Mouse (Mus musculus): ENCODE results near the gene 1700001C02Rik. TPM values are rescaled to one million over a fixed set of nuclear protein-coding genes. Genes with fewer than 3 reads are reported as not detected.

Gene 1700001C02Rik
- total and polyA plus RNA-seq, 2 experiments, result not detected

DNA sequence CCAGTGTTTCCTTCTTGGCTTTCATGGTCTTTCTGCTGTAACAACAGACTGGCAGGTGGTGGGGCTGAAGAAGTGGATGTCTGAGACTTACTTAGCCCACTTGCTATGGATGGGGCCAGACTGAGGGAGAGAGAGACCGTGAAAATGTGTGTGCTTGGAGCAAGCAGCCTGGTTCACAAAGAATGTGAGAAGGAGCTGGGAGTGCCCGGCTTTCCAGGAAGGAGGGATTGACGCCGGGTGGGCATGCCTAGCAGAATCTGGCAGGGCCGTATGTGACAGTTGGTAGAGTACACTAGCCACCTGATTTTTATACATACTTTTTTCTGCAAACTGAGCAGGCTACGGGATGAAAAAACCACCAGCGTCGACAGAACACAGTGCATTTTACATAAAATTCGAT is 468 bp downstream of the 1700001C02Rik start:
- no peak overlapping the region for H3K9ac ChIP-seq (ENCODE audit: low read depth, low read length)
- no peaks in the 10 kb centered on the region for H3K79me2 ChIP-seq (ENCODE audit: control insufficient read depth, insufficient read depth, low read length)
- no peak overlapping the region for H3K4me3 ChIP-seq (ENCODE audit: insufficient read depth, low read depth, low read length)
- WGBS, result 39% methylated on average over 9 of the region's 9 CpGs
- H3K27ac ChIP-seq (replicated peaks; ENCODE audit: insufficient read depth, low read depth, low read length), result no peak overlapping the region
- DNase-seq (ENCODE audit: extremely low read depth, low read depth, low spot score), result no peak
- peaks cover 10% of the 10 kb centered on the region for H3K27me3 ChIP-seq (ENCODE audit: control insufficient read depth, insufficient read depth, low read length)
- H3K4me1 ChIP-seq (ENCODE audit: control insufficient read depth, insufficient read depth, low read length), result no peaks in the 10 kb centered on the region
- TF ChIP-seq CTCF (IDR thresholded peaks at IDR 0.05; ENCODE audit: low read depth, low read length), result no peak
- TF ChIP-seq POLR2A (IDR thresholded peaks at IDR 0.05; ENCODE audit: extremely low read depth, insufficient read depth, low read length), result no peak
- no peaks in the 10 kb centered on the region for H3K36me3 ChIP-seq (ENCODE audit: control insufficient read depth, insufficient read depth, low read length)

DNA sequence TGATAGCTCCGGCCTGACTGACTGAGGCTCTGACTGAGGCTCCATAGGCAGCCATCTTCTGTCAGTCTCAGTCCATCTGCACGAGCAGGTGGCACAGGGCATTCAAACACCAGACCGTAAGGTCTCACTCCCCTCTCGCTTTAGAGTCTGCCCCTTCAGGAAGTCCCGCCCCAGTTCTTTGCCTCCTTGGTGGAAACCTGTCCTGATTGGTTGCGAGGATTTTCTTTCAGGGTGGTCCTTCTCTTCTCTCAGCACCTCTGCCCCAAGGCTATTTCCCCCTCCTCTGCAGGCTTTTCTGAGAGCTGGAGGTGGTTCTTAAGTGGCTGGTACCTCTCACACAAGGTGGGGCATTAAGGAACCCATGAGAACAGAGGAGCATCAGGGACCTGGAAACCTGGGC is 4.6 kb downstream of the 1700001C02Rik start:
- Histone ChIP-seq H3K4me1 (ENCODE audit: control insufficient read depth, insufficient read depth, low read length) (no peaks in the 10 kb centered on the region), H3K9ac (ENCODE audit: low read depth, low read length) (no peak overlapping the region), H3K36me3 (ENCODE audit: control insufficient read depth, insufficient read depth, low read length) (no peaks in the 10 kb centered on the region), H3K79me2 (ENCODE audit: control insufficient read depth, insufficient read depth, low read length) (no peaks in the 10 kb centered on the region), H3K27ac (replicated peaks; ENCODE audit: insufficient read depth, low read depth, low read length) (no peak overlapping the region), H3K27me3 (ENCODE audit: control insufficient read depth, insufficient read depth, low read length) (peaks cover 5% of the 10 kb centered on the region; the same call in 1 of the 2 replicates), H3K4me3 (ENCODE audit: insufficient read depth, low read depth, low read length) (no peak overlapping the region)
- DNase-seq (ENCODE audit: extremely low read depth, low read depth, low spot score), result no peak
- TF ChIP-seq POLR2A (IDR thresholded peaks at IDR 0.05; ENCODE audit: extremely low read depth, insufficient read depth, low read length), result no peak
- TF ChIP-seq CTCF (IDR thresholded peaks at IDR 0.05; ENCODE audit: low read depth, low read length), result no peak
- WGBS, result 63% methylated on average over 6 of the region's 6 CpGs

DNA sequence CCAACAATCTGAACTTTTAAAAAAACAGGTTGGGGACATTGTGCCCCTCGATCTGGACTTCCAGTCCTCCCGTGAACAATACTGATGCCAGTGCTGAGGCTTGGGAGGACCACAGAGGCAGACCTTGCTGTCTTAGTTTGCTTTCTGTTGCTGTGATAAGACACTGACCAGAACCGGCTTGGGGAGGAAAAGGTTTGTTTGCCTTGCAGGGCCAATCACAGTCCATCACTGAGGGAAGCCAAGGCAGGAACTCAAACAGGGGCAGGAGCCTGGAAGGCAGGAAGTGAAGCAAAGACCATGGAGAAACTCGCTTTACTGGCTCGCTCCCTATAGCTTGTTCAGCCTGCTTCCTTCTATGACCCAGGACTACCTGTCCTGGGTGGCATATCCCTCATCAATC is 6.3 kb downstream of the 1700001C02Rik start:
- Histone ChIP-seq H3K4me3 (ENCODE audit: insufficient read depth, low read depth, low read length) (no peak overlapping the region), H3K27ac (replicated peaks; ENCODE audit: insufficient read depth, low read depth, low read length) (no peak overlapping the region), H3K27me3 (ENCODE audit: control insufficient read depth, insufficient read depth, low read length) (no peaks in the 10 kb centered on the region), H3K9ac (ENCODE audit: low read depth, low read length) (no peak overlapping the region), H3K36me3 (ENCODE audit: control insufficient read depth, insufficient read depth, low read length) (no peaks in the 10 kb centered on the region), H3K4me1 (ENCODE audit: control insufficient read depth, insufficient read depth, low read length) (no peaks in the 10 kb centered on the region), H3K79me2 (ENCODE audit: control insufficient read depth, insufficient read depth, low read length) (no peaks in the 10 kb centered on the region)
- WGBS, result 33% methylated on average over 5 of the region's 5 CpGs
- DNase-seq (ENCODE audit: extremely low read depth, low read depth, low spot score), result no peak
- TF ChIP-seq CTCF (IDR thresholded peaks at IDR 0.05; ENCODE audit: low read depth, low read length), result no peak
- no peak for TF ChIP-seq POLR2A (IDR thresholded peaks at IDR 0.05; ENCODE audit: extremely low read depth, insufficient read depth, low read length)

DNA sequence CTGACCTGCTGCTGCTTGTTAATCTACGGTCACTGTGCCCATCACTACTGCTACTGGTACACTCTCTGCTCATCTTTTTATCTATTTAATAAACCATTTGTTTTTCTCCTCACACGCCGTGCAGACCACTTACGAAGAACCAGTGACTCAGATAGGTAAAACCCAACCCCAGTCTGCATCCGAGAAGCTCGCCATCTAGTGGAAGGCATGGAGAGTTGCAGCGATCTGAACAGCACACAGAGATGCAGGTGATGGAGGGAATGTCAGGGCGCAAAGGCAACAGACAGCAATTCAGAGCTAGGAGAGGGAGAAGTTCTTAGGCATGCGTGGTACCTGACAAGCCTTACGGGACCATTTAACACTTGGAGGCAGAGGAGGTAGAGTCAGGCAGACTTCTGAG is 10.7 kb downstream of the 1700001C02Rik start:
- Histone ChIP-seq H3K27ac (replicated peaks; ENCODE audit: insufficient read depth, low read depth, low read length) (no peak overlapping the region), H3K9ac (ENCODE audit: low read depth, low read length) (no peak overlapping the region), H3K4me1 (ENCODE audit: control insufficient read depth, insufficient read depth, low read length) (no peaks in the 10 kb centered on the region), H3K36me3 (ENCODE audit: control insufficient read depth, insufficient read depth, low read length) (no peaks in the 10 kb centered on the region), H3K27me3 (ENCODE audit: control insufficient read depth, insufficient read depth, low read length) (no peaks in the 10 kb centered on the region), H3K4me3 (ENCODE audit: insufficient read depth, low read depth, low read length) (no peak overlapping the region), H3K79me2 (ENCODE audit: control insufficient read depth, insufficient read depth, low read length) (no peaks in the 10 kb centered on the region)
- TF ChIP-seq POLR2A (IDR thresholded peaks at IDR 0.05; ENCODE audit: extremely low read depth, insufficient read depth, low read length) (no peak), CTCF (IDR thresholded peaks at IDR 0.05; ENCODE audit: low read depth, low read length) (peak; percentile 80)
- peak; percentile 19 for DNase-seq (ENCODE audit: extremely low read depth, low read depth, low spot score)
- WGBS, result 39% methylated on average over 10 of the region's 10 CpGs

DNA sequence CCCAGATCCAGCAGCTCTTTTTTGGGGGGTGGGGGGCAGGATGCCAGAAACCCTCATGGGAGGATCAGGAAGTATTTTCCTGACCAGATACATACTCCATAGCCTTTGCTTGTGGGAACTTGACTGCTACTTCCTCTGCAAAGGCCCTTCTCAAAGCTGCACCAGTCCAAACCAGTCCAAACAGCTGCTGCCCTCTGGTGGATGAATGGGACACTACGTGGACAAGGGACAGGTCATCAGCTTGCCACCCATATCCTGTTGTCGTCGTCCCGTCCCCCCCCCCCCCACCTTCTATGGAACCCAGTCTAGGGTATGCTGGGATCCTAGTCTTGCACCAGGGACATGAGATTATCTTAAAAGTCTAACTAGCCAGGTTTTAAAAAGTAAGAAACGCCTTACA is 16.5 kb downstream of the 1700001C02Rik start:
- TF ChIP-seq CTCF (IDR thresholded peaks at IDR 0.05; ENCODE audit: low read depth, low read length) (peak; percentile 86), POLR2A (IDR thresholded peaks at IDR 0.05; ENCODE audit: extremely low read depth, insufficient read depth, low read length) (no peak)
- 18% methylated on average over 5 of the region's 5 CpGs for whole genome bisulfite sequencing
- H3K27me3 ChIP-seq (ENCODE audit: control insufficient read depth, insufficient read depth, low read length), result no peaks in the 10 kb centered on the region
- H3K79me2 ChIP-seq (ENCODE audit: control insufficient read depth, insufficient read depth, low read length), result no peaks in the 10 kb centered on the region
- H3K9ac ChIP-seq (ENCODE audit: low read depth, low read length), result no peak overlapping the region
- H3K4me1 ChIP-seq (ENCODE audit: control insufficient read depth, insufficient read depth, low read length), result peaks cover 23% of the 10 kb centered on the region
- no peak overlapping the region for H3K27ac ChIP-seq (replicated peaks; ENCODE audit: insufficient read depth, low read depth, low read length)
- H3K4me3 ChIP-seq (ENCODE audit: insufficient read depth, low read depth, low read length), result no peak overlapping the region
- no peaks in the 10 kb centered on the region for H3K36me3 ChIP-seq (ENCODE audit: control insufficient read depth, insufficient read depth, low read length)
- DNase-seq (ENCODE audit: extremely low read depth, low read depth, low spot score), result peak; percentile 55

DNA sequence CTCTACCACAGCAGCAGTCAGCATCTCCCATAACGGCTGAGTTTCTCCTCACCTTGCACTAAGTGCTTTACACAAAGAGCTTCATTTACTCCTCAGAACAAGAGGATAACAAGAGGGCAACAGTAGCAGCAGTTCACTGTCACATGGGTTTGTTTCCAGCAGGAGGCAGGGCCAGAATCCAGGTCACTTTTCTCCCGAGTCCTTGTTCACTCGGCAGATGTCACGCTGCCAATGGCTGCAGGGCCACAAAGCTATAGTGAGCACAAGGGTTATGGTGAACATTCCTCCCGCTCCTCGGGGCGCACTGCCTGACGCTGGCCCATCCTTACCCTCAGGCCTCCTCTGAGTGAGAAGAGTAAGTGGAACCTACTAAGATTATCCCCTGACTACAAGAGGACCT is 17.7 kb downstream of the 1700001C02Rik start:
- no peaks in the 10 kb centered on the region for H3K79me2 ChIP-seq (ENCODE audit: control insufficient read depth, insufficient read depth, low read length)
- no peak for TF ChIP-seq POLR2A (IDR thresholded peaks at IDR 0.05; ENCODE audit: extremely low read depth, insufficient read depth, low read length)
- no peak for TF ChIP-seq CTCF (IDR thresholded peaks at IDR 0.05; ENCODE audit: low read depth, low read length)
- no peaks in the 10 kb centered on the region for H3K27me3 ChIP-seq (ENCODE audit: control insufficient read depth, insufficient read depth, low read length)
- 40% methylated on average over 8 of the region's 8 CpGs for WGBS
- H3K27ac ChIP-seq (replicated peaks; ENCODE audit: insufficient read depth, low read depth, low read length), result peak overlapping the region; percentile 63; the same call in 1 of the 2 replicates
- no peaks in the 10 kb centered on the region for H3K36me3 ChIP-seq (ENCODE audit: control insufficient read depth, insufficient read depth, low read length)
- H3K4me1 ChIP-seq (ENCODE audit: control insufficient read depth, insufficient read depth, low read length), result peaks cover 23% of the 10 kb centered on the region
- no peak overlapping the region for H3K9ac ChIP-seq (ENCODE audit: low read depth, low read length)
- peak; percentile 89 for DNase-seq (ENCODE audit: extremely low read depth, low read depth, low spot score)
- H3K4me3 ChIP-seq (ENCODE audit: insufficient read depth, low read depth, low read length), result no peak overlapping the region

All from liver, adult 2 months (tissue).